Mouse (Mus musculus) kidney, adult 2 months (tissue): ENCODE measurements around the gene Gm3676.
"Not testable (repeated sequence)": the region's sequence is repeated elsewhere in the genome, so short reads cannot be mapped to it uniquely, and the experiment has no call there.

Source experiments
- CTCF ChIP-seq: fragments of 200-500 bp; conservative IDR thresholded peaks from 2 replicates; pipeline ENCODE4 v1.5.1; 2011; ENCODE audit warnings: low read depth, mild to moderate bottlenecking, control low read depth, low read length, moderate library complexity, mixed read lengths; ENCODE audit not compliant: insufficient read depth, insufficient read length
- POLR2A ChIP-seq: fragments of 200-500 bp; IDR thresholded peaks from one replicate; pipeline ENCODE4 v1.6.1; 2011; ENCODE audit warnings: low read depth, low read length, control low read depth

DNA sequence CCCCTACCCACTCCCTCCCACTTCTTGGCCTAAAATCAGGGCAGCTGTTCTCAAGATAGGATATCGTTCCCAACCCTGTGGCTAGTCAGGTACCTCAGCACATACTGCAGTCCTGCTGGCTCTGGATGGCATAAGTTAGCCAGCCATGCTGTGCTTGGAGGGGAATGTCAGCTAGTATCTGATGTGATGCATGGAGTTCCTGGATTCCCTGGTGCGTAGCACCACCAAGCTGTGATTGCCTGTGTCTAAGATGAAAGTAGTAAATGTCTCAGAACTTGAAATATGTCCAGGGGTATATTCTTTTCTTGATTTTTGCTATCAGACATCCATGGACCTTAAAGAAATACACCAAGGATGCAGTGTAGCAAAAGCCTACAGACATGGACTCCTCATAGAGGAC, 1.9 kb upstream of the Gm3676 start:
- not testable (repeated sequence) for TF ChIP-seq CTCF, POLR2A
